Mouse (Mus musculus) erythroblast, adult 5-6 weeks (primary cell): ENCODE data around the gene Dennd1b. TPM values are rescaled to one million over a fixed set of nuclear protein-coding genes. Genes with fewer than 3 reads are reported as not detected.

Source experiments
- ATAC-seq: replicated peaks from 2 replicates; pipeline ENCODE4 v1.8.0; 2016; ENCODE audit warnings: moderate number of reproducible peaks, mild to moderate bottlenecking, moderate TSS enrichment, inconsistent platforms; ENCODE audit not compliant: poor library complexity, low FRiP score, severe bottlenecking
- total RNA-seq, 2 experiments: library from RNA; stranded (forward) in 1 of 2; stranded (reverse) in 1 of 2; fragments of 150-400 nt in 1 of 2; fragments of 200-764, 138-1000 nt in 1 of 2; gene quantifications; 2 replicates each; pipeline versions ENCODE4 v1.2.3 to v1.2.4; 2015 to 2017; ENCODE audit warnings: low replicate concordance in 2 of 2

The Dennd1b gene
- total RNA-seq, 2 experiments from 2014 or later = 4.5 to 6.3 TPM

GRCm38 (mm10) chr1:139064711-139065110, 101.5 kb downstream of the Dennd1b start:
- ATAC-seq = no peak

GRCm38 (mm10) chr1:139067210-139067609, 104.0 kb downstream of the Dennd1b start:
- no peak for ATAC-seq

GRCm38 (mm10) chr1:139071015-139071414, 107.8 kb downstream of the Dennd1b start:
- ATAC-seq = no peak

GRCm38 (mm10) chr1:139075671-139076070, 112.4 kb downstream of the Dennd1b start:
- no peak for ATAC-seq

- ATAC-seq = no peak
Measured at GRCm38 (mm10) chr1:139077989-139078388, 114.8 kb downstream of the Dennd1b start.

- ATAC-seq = peak; percentile 73
Measured at GRCm38 (mm10) chr1:139079000-139079399, 115.8 kb downstream of the Dennd1b start.

GRCm38 (mm10) chr1:139079523-139079922, 116.3 kb downstream of the Dennd1b start:
- 0 out of 2 replicates have a peak, but pooled peaks have one; percentile 55 for ATAC-seq

- no peak for ATAC-seq
Measured at GRCm38 (mm10) chr1:139080517-139081386, 117.5 kb downstream of the Dennd1b start.

GRCm38 (mm10) chr1:139083382-139083781, 120.1 kb downstream of the Dennd1b start:
- no peak for ATAC-seq

GRCm38 (mm10) chr1:139087564-139087963, 124.3 kb downstream of the Dennd1b start:
- ATAC-seq = no peak

- ATAC-seq = no peak
Measured at GRCm38 (mm10) chr1:139090744-139091143, 127.5 kb downstream of the Dennd1b start.

GRCm38 (mm10) chr1:139091701-139092100, 128.5 kb downstream of the Dennd1b start:
- no peak for ATAC-seq

- ATAC-seq = no peak
Measured at GRCm38 (mm10) chr1:139092144-139092543, 128.9 kb downstream of the Dennd1b start.

GRCm38 (mm10) chr1:139092722-139093121, 129.5 kb downstream of the Dennd1b start:
- ATAC-seq = no peak

- ATAC-seq = no peak
Measured at GRCm38 (mm10) chr1:139096369-139096768, 133.1 kb downstream of the Dennd1b start.

GRCm38 (mm10) chr1:139098088-139098487, 134.9 kb downstream of the Dennd1b start:
- ATAC-seq = no peak

GRCm38 (mm10) chr1:139101725-139102124, 138.5 kb downstream of the Dennd1b start:
- no peak for ATAC-seq

- ATAC-seq = no peak
Measured at GRCm38 (mm10) chr1:139108251-139108650, 145.0 kb downstream of the Dennd1b start.

GRCm38 (mm10) chr1:139122626-139123025, 159.4 kb downstream of the Dennd1b start:
- no peak for ATAC-seq

- no peak for ATAC-seq
Measured at GRCm38 (mm10) chr1:139139644-139140043, 176.4 kb downstream of the Dennd1b start.

GRCm38 (mm10) chr1:139145516-139145915, 182.3 kb downstream of the Dennd1b start:
- no peak for ATAC-seq
